Mouse (Mus musculus) liver, adult (tissue): Measurements from ENCODE around the gene Pcdh17.
A peak's percentile ranks its signal among the peaks of the same experiment; 100 is the strongest.

Source experiments
- GATA4 ChIP-seq: IDR thresholded peaks from 2 replicates; pipeline ENCODE4 v1.6.1; 2014; ENCODE audit warnings: mild to moderate bottlenecking, low read length; ENCODE audit not compliant: insufficient replicate concordance

Gene Pcdh17

GRCm38 (mm10) chr14:84443288-84443686 is at the start of gene Pcdh17:
Gene Pcdh17 (plus strand): TSS chr14:84443563.
- peak; percentile 65; the same call in 1 of the 2 replicates for TF ChIP-seq GATA4

DNA sequence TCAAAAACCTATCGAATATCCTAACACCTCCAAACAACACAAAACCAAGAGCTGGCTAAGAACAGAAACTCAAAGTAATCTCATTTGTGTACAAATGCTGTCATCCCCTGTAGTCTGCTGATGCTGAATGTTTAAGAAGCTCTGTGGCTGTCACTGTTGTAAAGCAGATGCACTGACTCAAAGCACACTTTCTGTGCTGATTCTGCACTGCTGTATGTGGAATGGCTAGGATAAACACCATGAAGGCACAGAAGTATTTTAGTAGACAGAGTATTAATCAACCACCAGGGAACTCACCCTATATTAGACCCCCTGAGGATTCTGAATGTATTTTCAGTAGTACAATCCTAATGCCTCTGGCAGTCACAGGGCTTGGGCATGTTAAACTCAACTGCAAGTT is 46.2 kb upstream of the Pcdh17 start:
- TF ChIP-seq GATA4, result no peak

- TF ChIP-seq GATA4, result no peak
Measured at GRCm38 (mm10) chr14:84424736-84425135, 18.6 kb upstream of the Pcdh17 start.

DNA sequence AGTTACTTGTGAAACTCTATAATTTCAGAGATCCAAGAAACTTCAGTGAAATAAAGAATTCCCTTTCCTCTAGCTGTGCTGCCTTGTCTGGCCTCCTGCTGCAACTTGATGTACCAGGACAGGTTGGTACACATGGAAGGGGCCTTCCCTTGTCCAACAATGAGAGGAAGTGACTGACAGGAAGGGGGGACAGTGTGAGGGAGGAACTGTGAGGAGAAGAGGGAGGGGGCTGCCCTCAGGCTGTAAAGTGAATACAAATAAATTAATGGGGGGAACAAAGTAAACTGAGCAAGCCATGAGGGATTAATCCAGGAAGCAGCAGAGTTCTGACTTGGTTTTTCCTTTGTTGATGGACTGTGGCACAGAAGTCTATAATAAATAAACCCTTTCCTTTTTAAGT is 16.7 kb upstream of the Pcdh17 start:
- no peak for TF ChIP-seq GATA4

DNA sequence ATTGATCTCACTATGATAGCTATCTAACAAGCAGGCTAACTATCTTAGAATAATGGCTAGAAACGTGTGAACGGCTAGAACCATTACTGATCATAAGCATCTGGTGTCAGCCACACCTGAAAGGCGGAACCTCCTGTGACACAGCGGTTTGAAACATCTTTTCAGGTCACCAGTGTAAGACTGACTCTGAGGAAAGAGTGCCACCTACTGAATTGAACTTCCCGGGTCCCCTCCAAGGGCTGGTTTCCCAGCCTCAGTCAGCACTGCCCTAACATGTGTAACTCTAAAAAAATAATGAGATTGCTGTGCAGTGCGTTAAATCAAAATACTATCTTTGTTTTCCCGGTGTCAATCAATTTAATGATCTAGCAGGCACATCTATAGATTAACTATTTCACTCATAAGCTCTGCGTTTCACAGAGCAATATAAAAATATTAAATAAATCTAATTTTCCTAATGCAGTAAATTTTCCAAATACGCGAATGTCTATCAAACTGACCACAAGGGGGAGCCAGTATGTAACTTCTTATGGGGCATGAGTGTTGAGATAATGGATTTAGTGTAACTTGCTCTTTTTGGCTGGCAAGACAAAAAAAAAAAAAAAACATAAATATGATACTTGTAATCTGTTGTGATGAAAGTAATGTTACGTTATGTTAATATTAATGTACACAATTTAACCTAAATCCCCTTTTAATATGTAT is 5.1 kb upstream of the Pcdh17 start:
- no peak for TF ChIP-seq GATA4

DNA sequence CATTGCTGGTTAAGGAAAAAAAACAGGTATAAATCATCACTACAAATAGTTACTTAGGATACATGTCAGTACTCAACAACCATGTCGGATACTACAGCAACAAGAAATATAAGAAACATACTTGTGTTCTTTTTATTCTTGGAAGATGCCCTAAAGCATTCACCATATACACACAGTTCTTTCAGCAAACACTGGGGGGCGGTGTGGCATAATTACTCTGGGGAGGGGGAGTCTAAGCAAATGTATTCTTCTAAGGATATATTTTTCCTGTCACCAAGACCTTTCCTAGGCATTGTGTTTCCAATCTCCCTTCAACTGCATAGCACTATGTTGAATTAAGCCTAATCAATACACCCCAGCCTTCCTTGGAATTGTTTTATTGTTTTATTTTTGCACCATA is 2.5 kb upstream of the Pcdh17 start:
- TF ChIP-seq GATA4, result no peak

DNA sequence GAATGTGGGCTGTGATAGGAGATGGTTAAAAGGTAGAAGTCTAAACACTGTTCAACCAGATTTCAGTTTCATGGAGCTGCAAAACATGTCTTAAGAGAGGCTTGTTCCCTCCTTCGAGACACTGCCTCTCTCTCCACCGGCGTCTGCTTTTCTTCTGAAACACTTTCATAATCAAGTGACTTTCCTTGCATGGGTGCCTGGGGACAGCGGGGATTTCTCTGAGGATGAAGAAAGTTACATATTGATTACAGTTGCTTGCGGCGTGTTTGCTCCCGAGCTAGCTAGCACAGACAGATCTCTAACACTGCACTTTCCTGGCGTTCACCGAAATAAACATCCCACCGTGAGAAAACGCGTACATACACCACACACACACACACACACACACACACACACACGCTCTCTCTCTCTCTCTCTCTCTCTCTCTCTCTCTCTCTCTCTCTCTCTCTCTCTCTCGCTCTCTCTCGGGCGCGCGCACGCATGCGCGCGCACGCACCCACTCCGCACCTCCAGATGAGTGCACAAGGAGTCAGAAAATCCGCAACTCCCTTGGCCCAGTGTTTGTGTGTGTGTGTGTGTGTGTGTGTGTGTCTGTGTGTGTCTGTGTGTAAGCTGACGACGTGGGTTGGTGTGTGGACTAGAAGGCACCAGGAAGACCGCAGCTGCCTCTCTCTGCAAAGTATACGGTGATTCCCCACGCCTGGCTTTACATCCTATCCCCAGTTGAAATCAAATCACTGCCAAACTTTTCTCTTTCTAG is 655 bp upstream of the Pcdh17 start:
- no peak for TF ChIP-seq GATA4

- no peak for TF ChIP-seq GATA4
Measured at GRCm38 (mm10) chr14:84443761-84444160, 398 bp downstream of the Pcdh17 start.

- TF ChIP-seq GATA4, result no peak
Measured at GRCm38 (mm10) chr14:84444276-84444662, 906 bp downstream of the Pcdh17 start.

- TF ChIP-seq GATA4, result no peak
Measured at GRCm38 (mm10) chr14:84444663-84445502, 1.5 kb downstream of the Pcdh17 start.

DNA sequence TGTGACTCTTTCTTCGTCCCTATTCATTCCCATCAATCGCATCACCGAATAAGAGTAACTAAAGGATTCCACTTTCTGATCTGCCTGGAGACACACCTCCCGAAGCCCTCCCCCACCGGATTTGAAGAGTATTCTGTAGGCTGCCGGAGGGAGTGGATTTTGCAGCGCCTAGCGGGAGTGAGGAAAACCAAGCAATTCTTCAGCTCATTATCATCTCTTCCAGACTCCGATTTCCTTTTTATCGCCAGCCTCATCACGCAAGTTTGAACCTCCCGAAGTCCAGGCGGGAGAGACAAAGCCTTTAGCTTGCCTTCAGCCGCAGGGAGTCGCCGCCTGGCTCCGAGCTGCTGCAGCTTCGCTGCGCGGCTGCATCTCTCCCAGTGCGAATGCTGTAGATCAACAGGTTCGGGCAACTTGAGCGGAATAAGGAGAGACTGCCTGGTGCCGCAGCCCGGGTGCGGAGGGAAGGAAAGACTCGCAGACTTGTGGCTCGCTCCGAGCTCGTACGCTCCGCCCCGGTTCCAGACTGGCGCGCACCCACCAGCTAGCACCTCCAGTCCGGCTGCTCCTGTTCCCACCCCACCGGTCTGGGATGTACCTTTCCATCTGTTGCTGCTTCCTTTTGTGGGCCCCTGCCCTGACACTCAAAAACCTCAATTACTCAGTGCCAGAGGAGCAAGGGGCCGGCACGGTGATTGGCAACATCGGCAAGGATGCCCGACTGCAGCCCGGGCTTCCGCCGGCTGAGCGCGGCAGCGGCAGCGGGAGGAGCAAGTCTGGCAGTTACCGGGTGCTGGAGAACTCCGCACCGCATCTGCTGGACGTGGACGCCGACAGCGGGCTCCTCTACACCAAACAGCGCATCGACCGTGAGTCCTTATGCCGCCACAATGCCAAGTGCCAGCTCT is 2.4 kb downstream of the Pcdh17 start:
- TF ChIP-seq GATA4, result no peak

DNA sequence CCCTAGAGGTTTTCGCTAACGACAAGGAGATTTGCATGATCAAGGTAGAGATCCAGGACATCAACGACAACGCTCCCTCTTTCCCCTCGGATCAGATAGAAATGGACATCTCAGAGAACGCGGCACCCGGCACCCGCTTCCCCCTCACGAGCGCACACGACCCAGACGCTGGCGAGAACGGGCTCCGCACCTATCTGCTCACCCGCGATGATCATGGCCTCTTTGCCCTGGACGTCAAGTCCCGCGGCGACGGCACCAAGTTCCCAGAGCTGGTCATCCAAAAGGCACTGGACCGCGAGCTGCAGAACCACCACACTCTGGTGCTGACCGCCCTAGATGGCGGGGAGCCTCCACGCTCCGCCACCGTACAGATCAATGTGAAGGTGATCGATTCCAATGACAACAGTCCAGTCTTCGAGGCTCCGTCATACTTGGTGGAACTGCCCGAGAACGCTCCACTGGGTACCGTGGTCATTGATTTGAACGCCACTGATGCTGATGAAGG is 3.1 kb downstream of the Pcdh17 start:
- no peak for TF ChIP-seq GATA4

DNA sequence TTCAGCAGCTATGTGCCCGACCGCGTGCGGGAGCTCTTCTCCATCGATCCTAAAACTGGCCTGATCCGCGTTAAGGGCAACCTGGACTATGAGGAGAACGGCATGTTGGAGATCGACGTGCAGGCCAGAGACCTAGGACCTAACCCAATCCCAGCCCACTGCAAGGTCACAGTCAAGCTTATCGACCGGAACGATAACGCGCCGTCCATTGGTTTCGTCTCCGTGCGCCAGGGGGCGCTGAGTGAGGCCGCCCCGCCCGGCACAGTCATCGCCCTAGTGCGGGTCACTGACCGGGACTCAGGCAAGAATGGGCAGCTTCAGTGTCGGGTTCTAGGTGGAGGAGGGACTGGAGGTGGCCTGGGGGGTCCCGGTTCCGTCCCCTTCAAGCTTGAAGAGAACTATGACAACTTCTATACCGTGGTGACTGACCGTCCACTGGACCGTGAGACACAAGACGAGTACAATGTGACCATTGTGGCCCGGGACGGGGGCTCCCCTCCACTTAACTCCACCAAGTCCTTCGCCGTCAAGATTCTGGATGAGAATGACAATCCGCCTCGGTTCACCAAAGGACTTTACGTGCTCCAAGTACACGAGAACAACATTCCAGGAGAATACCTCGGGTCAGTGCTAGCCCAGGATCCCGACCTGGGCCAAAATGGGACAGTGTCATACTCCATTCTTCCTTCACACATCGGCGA is 3.7 kb downstream of the Pcdh17 start:
- peak; percentile 61; the same call in 1 of the 2 replicates for TF ChIP-seq GATA4
